Mouse (Mus musculus) stomach, postnatal 0 days (tissue): ENCODE measurements around the gene Prickle1.

ENCODE experiments used
- CTCF ChIP-seq: IDR thresholded peaks from 2 replicates; pipeline ENCODE4 v1.5.1; 2016; ENCODE audit warnings: antibody characterized with exemption, low read depth, mild to moderate bottlenecking, moderate library complexity
- EP300 ChIP-seq: optimal IDR thresholded peaks from 2 replicates; pipeline ENCODE3; 2016; ENCODE audit warnings: antibody characterized with exemption

DNA sequence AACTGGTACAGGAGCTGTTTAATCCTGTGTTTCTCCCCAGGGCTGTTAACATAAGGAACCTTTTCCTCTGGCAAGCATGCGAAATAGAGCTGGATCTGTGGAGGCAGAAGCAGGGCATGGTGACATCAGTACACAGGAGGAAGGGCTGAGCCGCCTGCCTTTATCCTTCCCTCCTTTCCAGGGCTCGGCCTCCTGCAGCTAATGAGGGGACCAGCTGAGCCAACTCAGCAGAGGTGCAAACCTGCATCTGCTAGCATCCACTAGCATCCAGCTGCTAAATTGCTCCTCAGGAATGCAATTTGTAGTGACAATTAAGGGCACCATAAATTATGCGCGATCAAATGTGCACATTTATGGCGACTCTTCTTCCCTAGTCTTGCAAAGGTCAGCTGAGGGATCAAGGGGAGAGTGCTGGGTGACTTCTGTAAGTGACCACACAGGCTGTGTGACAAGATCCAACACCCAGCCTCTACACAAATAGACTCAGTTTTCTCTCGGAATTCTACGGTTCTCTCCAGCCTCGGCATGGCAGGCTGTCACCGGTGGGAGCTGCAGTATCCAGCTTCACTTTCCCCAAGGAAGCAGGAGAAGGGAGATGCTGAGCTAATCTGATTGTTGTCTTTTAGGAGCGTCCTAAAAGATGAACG is 84.9 kb downstream of the Prickle1 start:
- TF ChIP-seq CTCF (no peak), EP300 (no peak)
